Mouse (Mus musculus) olfactory bulb, adult 2 months (tissue): ENCODE results near the gene Fnip2.

Experiments used
- CTCF ChIP-seq: fragments of 200-500 bp; IDR thresholded peaks from 2 replicates; pipeline ENCODE4 v1.5.1; 2012; ENCODE audit warnings: low read depth, mild to moderate bottlenecking, low read length, moderate library complexity; ENCODE audit not compliant: insufficient read depth
- POLR2A ChIP-seq: fragments of 200-500 bp; IDR thresholded peaks from 2 replicates; pipeline ENCODE4 v1.6.1; 2012; ENCODE audit warnings: mild to moderate bottlenecking, low read depth, low read length, moderate library complexity; ENCODE audit not compliant: insufficient read depth

DNA sequence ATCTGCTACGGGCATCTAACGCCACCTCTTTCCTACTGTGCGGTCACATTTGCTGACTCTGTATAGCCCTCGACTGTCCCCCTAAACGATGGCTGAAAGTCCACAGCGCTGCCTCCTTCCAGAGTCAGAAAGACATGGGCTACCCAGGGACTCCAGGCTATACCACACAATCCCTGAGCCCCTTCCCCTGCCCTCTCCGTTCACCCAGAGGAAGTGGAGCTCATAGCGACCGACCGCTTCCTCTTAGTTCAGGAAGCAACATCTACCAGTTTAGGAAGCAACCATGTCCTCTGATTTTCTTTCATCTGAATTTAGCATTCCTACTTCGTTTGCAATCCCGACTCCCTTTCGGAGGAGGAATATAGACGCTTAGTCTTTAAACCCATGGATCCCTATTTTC is 148.7 kb downstream of the Fnip2 start:
- no peak for TF ChIP-seq CTCF
- TF ChIP-seq POLR2A: no peak
